Mouse (Mus musculus) CH12.LX (cell line): ENCODE data around the gene Gramd1b. TPM values are rescaled to one million over a fixed set of nuclear protein-coding genes. Genes with fewer than 3 reads are reported as not detected.

Experiments
- DNase-seq: peaks from one replicate; pipeline ENCODE4 v3.0.0-alpha.2; 2013; ENCODE audit errors: extremely low read depth
- H3K27ac ChIP-seq: 2 replicates; pipeline ENCODE4 v1.5.1; 2012; ENCODE audit warnings: low read depth, mild to moderate bottlenecking, control low read depth, moderate library complexity; ENCODE audit not compliant: insufficient read depth
- H3K27me3 ChIP-seq: replicated peaks from 2 replicates; pipeline ENCODE3; 2012; ENCODE audit warnings: inconsistent platforms
- H3K36me3 ChIP-seq, 2 experiments: replicated peaks in 1 of 2; 2 replicates each; pipeline versions ENCODE3 to v1.6.1; 2012; ENCODE audit warnings: inconsistent platforms in 1 of 2, low read length in 1 of 2, mild to moderate bottlenecking in 1 of 2, mixed read lengths in 1 of 2, moderate library complexity in 1 of 2; ENCODE audit not compliant: control insufficient read depth in 1 of 2, insufficient read depth in 1 of 2
- H3K4me1 ChIP-seq, 2 experiments: 2 replicates each; pipeline ENCODE4 v1.6.1; 2012; ENCODE audit warnings: inconsistent platforms in 1 of 2, moderate library complexity in 1 of 2; ENCODE audit not compliant: insufficient read depth in 2 of 2, control insufficient read depth in 1 of 2
- H3K4me2 ChIP-seq: 2 replicates; pipeline ENCODE4 v1.6.1; 2012; ENCODE audit warnings: low read depth, mild to moderate bottlenecking, control low read depth; ENCODE audit not compliant: poor library complexity, insufficient read depth, severe bottlenecking
- H3K4me3 ChIP-seq, 3 experiments: fragments of 150-350 bp in 1 of 3; sonication (generic) in 1 of 3; replicated peaks in 1 of 3; 2 replicates each; pipeline versions ENCODE3 to v1.5.1; 2011 to 2012; ENCODE audit warnings: low read depth in 2 of 3, low read length in 2 of 3, mild to moderate bottlenecking in 2 of 3, moderate library complexity in 2 of 3, control low read depth in 1 of 3, improper control_type of control experiment in 1 of 3, inconsistent platforms in 1 of 3, mixed read lengths in 1 of 3; ENCODE audit not compliant: poor library complexity in 1 of 3
- H3K79me2 ChIP-seq: replicated peaks from 2 replicates; pipeline ENCODE4 v1.6.1; 2012; ENCODE audit warnings: mild to moderate bottlenecking, moderate library complexity; ENCODE audit not compliant: control insufficient read depth, poor library complexity, insufficient read depth, severe bottlenecking; ENCODE audit errors: extremely low read depth
- H3K9ac ChIP-seq: 2 replicates; pipeline ENCODE4 v1.6.1; 2012; ENCODE audit warnings: low read depth, mild to moderate bottlenecking, control low read depth, moderate library complexity; ENCODE audit not compliant: insufficient read depth
- H3K9me3 ChIP-seq: replicated peaks from 2 replicates; pipeline ENCODE3; 2012; ENCODE audit warnings: low read length, inconsistent platforms, mixed read lengths
- CHD1 ChIP-seq: IDR thresholded peaks from 2 replicates; pipeline ENCODE4 v1.6.1; 2012; ENCODE audit warnings: low read depth, low read length, improper control_type of control experiment, inconsistent platforms
- ELF1 ChIP-seq: IDR thresholded peaks from 2 replicates; pipeline ENCODE4 v1.6.1; 2014; ENCODE audit warnings: low read depth, mild to moderate bottlenecking, inconsistent platforms, low read length, improper control_type of control experiment
- EP300 ChIP-seq: IDR thresholded peaks from 2 replicates; pipeline ENCODE4 v1.6.1; 2011; ENCODE audit warnings: low read length, improper control_type of control experiment
- ETS1 ChIP-seq: conservative IDR thresholded peaks from 2 replicates; pipeline ENCODE4 v1.6.1; 2012; ENCODE audit warnings: low read depth, mild to moderate bottlenecking, inconsistent platforms, low read length, improper control_type of control experiment, moderate library complexity
- HCFC1 ChIP-seq: IDR thresholded peaks from 2 replicates; pipeline ENCODE4 v1.6.1; 2012; ENCODE audit warnings: low read depth, mild to moderate bottlenecking, inconsistent platforms, low read length, improper control_type of control experiment
- IRF4 ChIP-seq: IDR thresholded peaks from 2 replicates; pipeline ENCODE4 v1.6.1; 2014; ENCODE audit warnings: low read depth, mild to moderate bottlenecking, inconsistent platforms, low read length, improper control_type of control experiment
- JUND ChIP-seq: conservative IDR thresholded peaks from 2 replicates; pipeline ENCODE4 v1.6.1; 2011; ENCODE audit warnings: low read depth, low read length, improper control_type of control experiment
- MAFK ChIP-seq: IDR thresholded peaks from 2 replicates; pipeline ENCODE4 v1.6.1; 2011; ENCODE audit warnings: low read length, improper control_type of control experiment; ENCODE audit not compliant: insufficient replicate concordance
- MEF2A ChIP-seq: IDR thresholded peaks from 2 replicates; pipeline ENCODE4 v1.6.1; 2014; ENCODE audit warnings: low read depth, mild to moderate bottlenecking, inconsistent platforms, low read length, improper control_type of control experiment, borderline replicate concordance
- MXI1 ChIP-seq: IDR thresholded peaks from 2 replicates; pipeline ENCODE4 v1.6.1; 2011; ENCODE audit warnings: mild to moderate bottlenecking, low read depth, low read length, improper control_type of control experiment
- MYC ChIP-seq: IDR thresholded peaks from 2 replicates; pipeline ENCODE4 v1.6.1; 2011; ENCODE audit warnings: low read depth, mild to moderate bottlenecking, improper control_type of control experiment, low read length
- NELFE ChIP-seq: IDR thresholded peaks from 2 replicates; pipeline ENCODE4 v1.6.1; 2011; ENCODE audit warnings: low read depth, low read length, improper control_type of control experiment
- PAX5 ChIP-seq: IDR thresholded peaks from 2 replicates; pipeline ENCODE4 v1.6.1; 2012; ENCODE audit warnings: low read length, inconsistent platforms, mixed read lengths
- POLR2A ChIP-seq: IDR thresholded peaks from 2 replicates; pipeline ENCODE4 v1.6.1; 2011; ENCODE audit warnings: low read depth, mild to moderate bottlenecking, improper control_type of control experiment, low read length
- RAD21 ChIP-seq: IDR thresholded peaks from 2 replicates; pipeline ENCODE4 v1.6.1; 2011; ENCODE audit warnings: low read depth, mild to moderate bottlenecking, low read length, improper control_type of control experiment, moderate library complexity
- RCOR1 ChIP-seq: conservative IDR thresholded peaks from 2 replicates; pipeline ENCODE4 v1.6.1; 2012; ENCODE audit warnings: low read depth, mild to moderate bottlenecking, inconsistent platforms, low read length, improper control_type of control experiment
- SMC3 ChIP-seq: IDR thresholded peaks from 2 replicates; pipeline ENCODE4 v1.6.1; 2011; ENCODE audit warnings: low read depth, low read length, improper control_type of control experiment
- TBP ChIP-seq: conservative IDR thresholded peaks from 2 replicates; pipeline ENCODE4 v1.6.1; 2011; ENCODE audit warnings: low read depth, low read length, improper control_type of control experiment
- TCF12 ChIP-seq: IDR thresholded peaks from 2 replicates; pipeline ENCODE4 v1.6.1; 2014; ENCODE audit warnings: low read depth, mild to moderate bottlenecking, inconsistent platforms, low read length, improper control_type of control experiment
- USF2 ChIP-seq: conservative IDR thresholded peaks from 2 replicates; pipeline ENCODE4 v1.6.1; 2011; ENCODE audit warnings: low read depth, low read length, improper control_type of control experiment
- ZC3H11A ChIP-seq: IDR thresholded peaks from 2 replicates; pipeline ENCODE4 v1.6.1; 2012; ENCODE audit warnings: low read depth, mild to moderate bottlenecking, inconsistent platforms, low read length, improper control_type of control experiment
- ZKSCAN1 ChIP-seq: IDR thresholded peaks from 2 replicates; pipeline ENCODE4 v1.6.1; 2012; ENCODE audit warnings: low read depth, inconsistent platforms, low read length, improper control_type of control experiment, borderline replicate concordance
- dilution Hi-C: fragments of 300-500 bp; cut with MboI; formaldehyde crosslinking; loops from 2 replicates; pipeline ENCODE4 v1.14.3; 2020; ENCODE audit warnings: low sequenced_read_pairs; ENCODE audit not compliant: extremely low pct_unique_long_range_greater_than_20kb, extremely low pct_ligation_motif_present
- in situ Hi-C: fragments of 300-500 bp; cut with MboI; formaldehyde crosslinking; loops from 3 replicates; pipeline ENCODE4 v1.14.3; 2019; ENCODE audit warnings: low sequenced_read_pairs, low pct_ligation_motif_present, low pct_unique_long_range_greater_than_20kb, mixed read lengths
- polyA plus RNA-seq: library from polyadenylated mRNA; unstranded; fragments of >175 nt; gene quantifications from 2 replicates; pipeline ENCODE4 v1.2.1, GENCODE M21; 2012; ENCODE audit warnings: low read depth; ENCODE audit not compliant: insufficient read length
- total RNA-seq, 2 experiments: library from RNA; depleted of rRNA; stranded (reverse); fragments of 300-350 nt in 1 of 2; fragments of >200 nt in 1 of 2; gene quantifications; 2 replicates each; pipeline ENCODE4 v1.2.3; 2012 to 2014

The Gramd1b gene
- total and polyA plus RNA-seq, 3 experiments: 13.3 to 40.8 (median 16.7) TPM

DNA sequence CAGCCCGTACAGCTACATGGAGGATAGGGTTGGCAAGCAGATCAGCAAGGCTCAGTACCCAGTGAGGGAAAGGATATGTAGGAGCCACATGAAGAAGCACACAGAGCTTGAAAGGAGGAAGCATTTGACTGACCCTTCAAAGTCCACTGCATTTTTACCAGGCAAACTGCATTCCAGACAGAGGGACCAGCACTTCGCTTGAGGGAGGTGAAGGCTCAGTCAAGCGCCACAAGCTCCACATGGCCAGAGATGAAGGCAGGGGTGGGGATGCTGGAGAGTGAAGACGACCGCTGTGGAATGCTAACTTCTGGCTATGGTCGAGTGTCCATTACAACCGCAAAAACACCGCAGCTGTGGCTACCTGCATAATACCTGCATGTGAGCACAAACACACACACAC is 100.2 kb downstream of the Gramd1b start:
- H3K27me3 ChIP-seq: no peaks in the 10 kb centered on the region
- TF ChIP-seq SMC3 (no peak), PAX5 (no peak), ZKSCAN1 (no peak)
- TF ChIP-seq, all 38 proteins: peak for 0
- no peak for DNase-seq
- Histone ChIP-seq H3K36me3 (peaks cover 0 to 11% of the 10 kb centered on the region in 2 experiments), H3K9me3 (peaks cover 7% of the 10 kb centered on the region), H3K4me2 (no peak overlapping the region), H3K79me2 (no peaks in the 10 kb centered on the region), H3K27ac (no peak overlapping the region), H3K4me3 (no peak overlapping the region), H3K9ac (no peak overlapping the region), H3K4me1 (peaks cover 0 to 8% of the 10 kb centered on the region in 2 experiments; a peak in 1 of 4 replicates)
- in situ Hi-C loops: no loop called here
- dilution Hi-C loops: no loop called here

DNA sequence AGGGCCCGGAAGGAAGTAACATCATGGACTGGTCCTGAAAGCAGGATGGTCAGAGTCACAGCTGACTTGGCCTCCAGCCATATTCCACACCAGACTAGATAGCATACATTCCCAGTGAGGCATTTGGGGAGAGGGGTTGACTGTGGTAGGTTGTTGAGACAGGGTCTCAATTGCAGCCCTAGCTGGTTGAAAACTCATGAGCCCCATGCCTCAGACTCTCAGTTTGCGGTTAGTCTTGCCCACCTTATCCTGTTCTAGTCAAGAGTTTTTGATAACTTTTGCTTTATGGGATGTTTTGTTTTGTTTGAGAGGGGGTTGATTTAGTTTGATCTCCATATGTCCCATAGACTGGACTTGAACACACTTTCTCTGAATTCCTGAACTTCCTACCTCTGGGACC is 103.5 kb downstream of the Gramd1b start:
- in situ Hi-C loops: no loop called here
- Histone ChIP-seq H3K27me3 (no peaks in the 10 kb centered on the region), H3K4me3 (no peak overlapping the region), H3K27ac (no peak overlapping the region), H3K4me2 (no peak overlapping the region), H3K9me3 (peaks cover under 1% of the 10 kb centered on the region), H3K9ac (no peak overlapping the region), H3K79me2 (no peaks in the 10 kb centered on the region), H3K4me1 (peaks cover under 1 to 18% of the 10 kb centered on the region in 2 experiments; a peak in 3 of 4 replicates), H3K36me3 (peaks cover 0 to 6% of the 10 kb centered on the region in 2 experiments)
- no peak for DNase-seq
- dilution Hi-C loops: no loop called here
- no peak for TF ChIP-seq TCF12
- no peak for TF ChIP-seq USF2
- no peak for TF ChIP-seq SMC3
- TF ChIP-seq ELF1: no peak
- TF ChIP-seq MXI1: no peak
- no peak for TF ChIP-seq CHD1
- no peak for TF ChIP-seq NELFE
- TF ChIP-seq RAD21: no peak

DNA sequence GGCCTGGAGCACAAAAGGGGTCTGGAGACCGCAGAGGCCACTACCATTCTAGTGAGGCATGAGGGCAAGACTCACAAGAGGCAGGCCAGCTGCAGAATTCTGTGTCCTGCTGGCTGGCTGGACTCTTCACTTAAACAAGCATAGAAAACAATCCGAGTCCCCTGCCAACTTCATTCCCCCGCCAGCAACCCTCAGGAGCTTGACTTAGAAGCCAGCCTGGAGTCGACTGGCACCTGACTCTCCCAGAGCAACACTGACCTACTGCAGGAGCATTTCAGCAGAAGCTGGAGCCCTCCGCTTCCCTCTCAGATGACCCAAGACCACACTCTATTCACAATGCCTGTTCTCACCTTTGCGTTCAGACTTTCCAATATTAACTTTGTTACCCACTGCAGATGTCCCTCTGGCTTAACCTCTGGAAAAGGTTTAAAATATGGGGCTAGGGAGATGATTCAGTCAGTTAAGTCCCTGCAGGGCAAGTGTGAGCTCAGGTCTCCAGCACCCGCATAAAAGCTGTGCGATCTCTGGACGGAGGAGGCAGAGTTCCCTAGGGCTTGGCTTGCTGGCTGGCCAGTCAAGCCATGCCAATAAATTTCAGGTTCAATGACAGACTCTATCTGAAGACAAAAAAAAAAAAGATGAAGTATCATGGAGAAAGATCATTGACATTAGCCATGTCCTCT is 104.8 kb downstream of the Gramd1b start:
- H3K9me3 ChIP-seq: no peaks in the 10 kb centered on the region

More for the DNA sequence above, 104.8 kb downstream of the Gramd1b start:
- dilution Hi-C loops: no loop called here
- peaks cover 0 to 6% of the 10 kb centered on the region in 2 experiments for H3K36me3 ChIP-seq
- H3K79me2 ChIP-seq: no peaks in the 10 kb centered on the region; the same call in 1 of the 2 replicates
- H3K27me3 ChIP-seq: no peaks in the 10 kb centered on the region
- in situ Hi-C loops: no loop called here
- H3K27ac ChIP-seq: no peak overlapping the region
- H3K4me2 ChIP-seq: no peak overlapping the region
- TF ChIP-seq NELFE (no peak), TCF12 (no peak), IRF4 (no peak), CHD1 (no peak), RAD21 (no peak), ZKSCAN1 (no peak), JUND (no peak), ETS1 (no peak), RCOR1 (no peak), POLR2A (no peak), EP300 (no peak), ZC3H11A (no peak), MAFK (no peak), HCFC1 (no peak), TBP (no peak), MYC (no peak), MEF2A (no peak), ELF1 (no peak)
- no peak overlapping the region for H3K9ac ChIP-seq
- peaks cover 4 to 18% of the 10 kb centered on the region in 2 experiments; a peak in 3 of 4 replicates for H3K4me1 ChIP-seq
- DNase-seq: no peak
- H3K4me3 ChIP-seq: no peak overlapping the region
